Mouse (Mus musculus): ENCODE data around the gene Pigc. TPM values are rescaled to one million over a fixed set of nuclear protein-coding genes. Genes with fewer than 3 reads are reported as not detected.

The Pigc gene
- total RNA-seq, 2 experiments from 2014 or later = 20.4 to 20.5 TPM

DNA sequence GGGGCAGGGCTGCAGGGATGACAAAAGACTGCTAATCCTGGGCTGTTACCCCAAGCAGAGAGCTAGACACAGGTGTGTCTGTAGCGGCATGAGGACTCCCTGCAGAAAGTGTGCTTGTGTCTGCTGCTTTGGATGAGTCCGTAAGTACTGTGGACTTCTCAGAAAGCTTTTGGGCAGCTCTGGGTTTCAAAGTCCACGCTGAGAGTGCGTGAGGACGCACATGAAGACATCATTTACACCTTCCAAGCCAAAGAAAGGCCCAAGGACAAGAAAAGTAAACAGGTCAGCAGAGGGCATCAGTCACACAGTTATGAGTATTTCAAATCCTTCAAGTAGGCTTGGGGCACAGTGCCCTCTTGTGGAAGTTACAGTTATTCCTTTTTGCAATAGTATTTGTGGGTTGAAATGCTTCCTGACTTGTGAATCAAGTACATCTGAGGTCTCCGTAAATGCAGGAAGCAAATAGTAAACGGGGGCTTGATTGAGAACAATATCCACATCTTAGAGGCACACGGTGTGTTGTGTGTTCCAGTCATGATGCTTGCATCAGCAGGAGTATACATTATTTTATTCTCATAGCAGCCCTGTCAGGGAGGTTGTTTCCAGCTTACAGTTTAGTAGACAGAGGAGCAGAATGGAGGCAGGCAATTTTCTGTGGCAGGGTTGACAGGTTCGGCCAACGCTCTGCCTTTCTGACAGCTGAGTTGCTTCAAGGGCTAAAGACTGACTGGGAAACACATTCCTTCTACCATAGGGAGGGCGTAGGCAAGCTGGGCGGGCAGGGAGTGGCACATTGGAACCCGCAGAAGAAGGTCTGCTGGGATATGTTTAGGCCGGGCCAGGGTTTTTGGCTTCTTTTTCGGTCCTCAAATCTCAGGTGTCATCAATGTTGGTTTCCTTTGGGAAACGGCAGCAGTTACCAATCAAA lies 7.5 kb downstream of the Pigc start:
- peak; percentile 83 for DNase-seq

DNA sequence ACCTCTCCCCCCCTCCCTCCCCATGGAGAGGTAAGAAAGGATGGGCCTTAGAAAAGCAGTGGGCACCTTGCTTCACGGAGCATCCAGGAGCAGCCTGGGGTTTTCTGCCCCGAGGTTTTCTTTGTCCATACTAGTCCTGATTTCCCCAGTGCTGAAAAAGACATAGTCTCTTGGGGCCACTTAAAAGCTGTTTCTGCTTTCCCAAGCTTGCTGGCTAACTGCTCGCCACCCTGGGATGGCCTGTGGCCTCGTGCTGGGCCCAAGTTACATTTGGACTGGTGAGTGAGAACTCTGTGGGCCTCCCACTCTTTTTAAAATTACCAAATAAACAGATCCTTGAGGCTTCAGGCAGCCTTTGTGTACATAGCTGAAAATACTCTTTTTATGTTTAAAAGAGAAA lies 8.3 kb downstream of the Pigc start:
- peak; percentile 44 for DNase-seq

DNA sequence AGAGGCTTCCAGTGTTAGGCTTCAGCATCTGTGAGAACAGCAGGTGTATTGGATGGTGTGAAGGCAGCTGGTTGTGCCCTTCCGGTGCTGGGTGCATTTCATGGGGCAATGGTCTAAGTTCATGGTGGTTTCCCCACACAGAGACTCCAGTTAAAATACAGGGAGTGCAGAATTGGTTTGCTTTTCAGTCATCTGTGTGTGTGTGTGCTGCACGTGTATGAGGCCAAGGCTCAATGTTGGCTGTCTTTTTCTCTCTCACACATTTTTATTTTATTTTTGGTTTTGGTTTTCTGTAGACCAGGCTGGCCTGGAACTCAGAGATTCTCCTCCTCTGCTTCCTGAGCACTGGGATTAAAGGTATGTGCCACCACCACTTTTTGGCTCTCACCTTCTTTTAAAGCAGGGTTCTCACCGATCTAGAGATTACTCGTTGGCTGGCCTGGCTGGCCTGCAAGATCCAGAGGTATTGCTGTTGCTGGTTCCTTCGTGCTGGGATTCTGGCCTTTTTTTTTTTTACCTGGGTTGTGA lies 9.3 kb downstream of the Pigc start:
- no peak for DNase-seq

DNA sequence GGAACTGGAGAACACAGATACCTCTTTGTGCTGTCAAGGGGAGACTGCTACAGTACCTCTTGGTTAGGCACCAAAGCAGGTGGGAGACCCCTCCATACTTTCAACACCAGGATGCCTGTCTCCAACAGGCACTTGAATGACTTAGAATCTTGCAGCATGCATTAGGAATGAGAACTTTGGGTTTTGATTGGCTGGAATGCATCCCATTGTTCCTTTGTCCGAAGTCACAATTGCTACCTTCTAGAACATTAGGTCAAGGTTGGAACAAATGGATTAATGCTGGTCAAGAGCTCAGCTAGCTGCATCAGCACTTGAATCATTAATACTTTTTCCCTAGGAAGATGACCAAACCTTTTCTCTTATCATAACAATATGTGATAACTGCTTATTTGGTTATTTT lies 10.6 kb downstream of the Pigc start, which contains the start of gene 4930558K02Rik:
Gene 4930558K02Rik, minus strand, starts transcription at position 101 of the 400 bp plus-strand sequence.
- no peak for DNase-seq

DNA sequence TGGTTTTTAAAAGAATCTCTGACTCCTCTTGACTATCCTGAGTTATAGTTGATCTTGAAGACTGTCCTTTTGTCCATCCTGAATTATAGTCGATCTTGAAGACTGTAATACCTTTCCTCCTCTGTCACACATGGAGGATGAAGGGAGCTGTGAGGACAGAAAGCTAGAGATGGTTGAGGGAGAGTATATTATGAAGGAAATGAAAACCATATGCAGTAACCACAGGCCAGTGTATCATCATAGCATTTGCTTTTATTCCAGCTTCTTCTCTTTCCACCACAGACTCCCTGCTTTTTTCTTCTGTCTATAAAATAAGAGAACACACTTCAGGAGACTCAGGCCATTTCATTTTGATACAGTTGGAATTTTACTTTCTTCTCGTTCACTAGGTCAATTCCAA lies 11.1 kb downstream of the Pigc start:
- DNase-seq = no peak

DNA sequence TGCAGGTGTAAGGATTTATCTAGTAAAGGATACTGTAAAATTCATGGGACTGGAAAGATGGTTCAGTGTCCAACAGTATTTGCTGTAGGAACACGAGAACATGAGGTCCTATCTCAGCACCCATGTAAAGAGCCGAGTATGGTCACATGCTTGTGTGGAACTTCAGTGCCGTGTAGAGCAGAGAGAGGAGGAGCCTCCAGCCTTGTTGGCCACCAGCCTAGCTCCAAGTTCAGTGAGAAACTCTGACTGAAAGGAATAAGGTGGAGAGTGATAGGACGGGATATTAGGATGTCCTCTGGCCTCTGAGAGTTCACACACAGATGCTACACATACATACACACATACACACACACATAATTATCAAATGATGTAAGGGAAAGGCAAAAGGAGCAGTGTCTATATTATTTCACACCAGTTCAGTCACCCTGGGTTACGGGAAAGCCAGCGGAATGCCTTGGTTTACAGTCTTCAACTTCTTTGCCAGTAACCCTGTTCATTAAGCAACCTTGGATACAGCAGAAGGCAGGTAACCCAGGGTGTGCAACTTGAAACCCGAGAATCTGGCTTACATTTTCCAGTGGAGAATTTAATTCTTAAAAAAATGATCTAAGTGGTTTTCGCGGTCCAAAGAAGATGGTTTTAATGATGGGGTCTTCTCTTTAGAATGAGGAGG lies 11.8 kb downstream of the Pigc start:
- DNase-seq = peak; percentile 17

DNA sequence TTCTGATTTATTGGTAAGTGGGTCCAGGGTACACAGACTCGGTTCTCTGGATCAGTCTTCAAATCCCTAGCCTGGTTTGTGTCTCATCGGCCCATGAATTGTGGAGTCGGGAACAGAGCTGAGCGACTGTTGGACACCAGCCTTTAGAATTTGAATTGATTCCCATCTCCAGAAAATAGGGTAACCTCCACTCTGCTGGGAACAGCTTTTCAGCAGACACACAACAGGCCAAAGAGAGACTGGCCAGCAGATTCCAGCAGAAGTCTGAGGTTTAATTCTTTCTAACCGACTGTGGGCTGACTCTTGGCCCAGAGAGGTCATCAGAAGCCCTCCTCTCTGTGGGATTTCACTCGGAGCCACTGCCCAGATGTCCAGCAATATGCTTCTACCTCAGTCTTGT lies 14.5 kb downstream of the Pigc start:
- DNase-seq = peak; percentile 13

DNA sequence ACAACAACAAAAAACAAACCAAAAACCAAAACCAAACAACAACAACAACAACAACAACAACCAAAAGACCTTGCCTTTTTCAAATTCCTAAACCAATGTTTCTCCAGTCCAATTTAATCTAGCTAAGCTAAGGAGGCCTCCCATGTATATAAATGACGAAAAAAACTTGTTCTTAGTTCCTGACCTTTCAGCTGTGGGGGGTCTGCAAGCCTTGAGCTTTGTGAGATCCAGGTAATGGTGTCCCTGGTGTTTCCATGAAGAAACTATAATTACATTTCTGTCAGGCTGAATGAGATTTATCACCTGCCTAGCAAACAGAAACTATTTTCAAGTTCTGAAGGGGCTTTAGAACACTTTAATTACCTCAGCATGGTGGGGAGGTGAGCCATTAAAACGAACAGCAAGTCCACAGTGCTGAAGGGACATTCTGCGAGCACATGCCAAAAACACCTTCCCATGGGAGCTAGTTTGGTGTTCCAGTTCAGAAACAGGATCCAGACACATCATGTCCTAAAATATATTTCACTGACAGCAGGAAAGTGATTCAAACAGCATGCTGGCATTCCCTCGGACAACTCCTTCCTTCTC lies 15.1 kb downstream of the Pigc start:
- peak; percentile 48 for DNase-seq

DNA sequence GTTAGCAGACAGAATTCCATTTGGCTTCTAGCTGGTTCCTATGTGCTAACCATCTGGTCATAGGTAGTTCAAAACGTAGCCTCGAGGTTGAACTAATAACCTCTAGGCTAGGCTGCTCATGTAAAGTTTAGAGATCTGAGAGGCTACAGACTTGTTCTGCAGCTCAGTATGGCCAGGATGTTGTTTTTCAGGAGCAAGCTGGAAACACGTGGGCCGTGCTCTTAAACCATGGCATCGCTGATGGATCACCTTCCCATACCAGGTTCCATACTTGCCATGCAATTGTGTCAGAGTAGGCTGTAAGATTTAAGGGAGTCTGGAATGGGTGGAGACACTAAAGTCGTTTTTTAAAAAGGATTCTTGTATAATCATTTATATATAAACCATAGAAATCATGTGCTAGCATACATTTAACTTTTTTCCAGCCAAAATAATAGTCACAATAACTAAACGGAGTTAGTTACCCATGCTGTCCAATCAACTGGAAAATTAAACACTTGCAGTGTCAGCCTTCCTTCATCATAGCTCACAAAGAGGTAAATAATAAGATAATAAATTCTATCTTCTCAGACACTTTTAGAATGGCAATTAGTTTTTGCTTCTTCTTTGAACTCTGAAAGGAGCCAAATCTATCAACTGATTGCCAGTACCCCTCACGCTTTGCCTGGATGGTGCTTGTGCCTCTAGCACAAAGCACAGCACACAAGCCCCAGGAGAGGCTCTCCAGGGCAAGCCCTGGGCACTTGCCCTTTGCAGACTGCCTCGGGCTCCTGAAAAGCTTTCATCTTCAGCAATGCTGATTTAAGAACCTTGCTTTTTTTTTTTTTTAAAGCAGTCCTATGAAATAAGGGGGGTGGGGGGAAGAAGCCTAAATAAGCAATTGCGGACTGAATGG lies 21.9 kb downstream of the Pigc start:
- no peak for DNase-seq

DNA sequence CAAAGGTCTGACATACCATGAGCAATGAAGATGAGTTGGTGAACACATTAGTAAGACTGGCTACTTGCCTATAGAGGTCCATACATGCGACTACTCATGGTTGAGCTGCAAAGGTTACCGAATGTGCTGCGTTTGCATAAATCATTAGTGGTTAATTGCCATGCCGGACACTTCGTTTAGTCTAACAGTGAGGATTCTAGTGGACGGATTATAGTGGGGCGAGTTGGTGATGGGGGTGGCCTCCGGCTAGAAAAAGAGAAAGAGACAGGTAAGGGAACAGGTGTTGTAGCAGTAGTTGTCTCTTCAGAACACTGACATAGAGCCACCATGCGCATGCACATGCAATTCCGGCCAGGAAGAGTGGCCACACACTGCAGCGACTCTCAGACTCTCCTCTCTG lies 22.9 kb downstream of the Pigc start:
- no peak for DNase-seq

DNA sequence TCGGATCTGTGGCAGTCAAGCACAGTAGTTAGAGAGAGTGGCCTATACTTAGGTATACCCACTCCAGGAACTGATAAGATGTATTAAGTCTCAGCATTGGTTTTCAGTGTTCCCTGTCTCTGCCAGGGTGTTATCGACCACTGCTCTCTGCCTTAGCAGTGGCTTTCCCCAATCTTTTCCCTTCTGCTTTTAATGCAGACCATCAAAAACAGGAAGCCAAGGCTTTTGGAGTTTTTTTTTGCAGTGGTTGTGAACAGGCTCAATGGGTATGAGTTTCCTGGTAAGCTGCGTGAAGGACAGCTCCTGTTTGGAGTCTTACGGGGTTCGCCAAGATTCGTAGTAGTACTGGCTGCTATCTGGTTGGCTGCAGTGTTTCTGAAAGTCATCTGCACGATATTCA lies 23.4 kb downstream of the Pigc start:
- no peak for DNase-seq

DNA sequence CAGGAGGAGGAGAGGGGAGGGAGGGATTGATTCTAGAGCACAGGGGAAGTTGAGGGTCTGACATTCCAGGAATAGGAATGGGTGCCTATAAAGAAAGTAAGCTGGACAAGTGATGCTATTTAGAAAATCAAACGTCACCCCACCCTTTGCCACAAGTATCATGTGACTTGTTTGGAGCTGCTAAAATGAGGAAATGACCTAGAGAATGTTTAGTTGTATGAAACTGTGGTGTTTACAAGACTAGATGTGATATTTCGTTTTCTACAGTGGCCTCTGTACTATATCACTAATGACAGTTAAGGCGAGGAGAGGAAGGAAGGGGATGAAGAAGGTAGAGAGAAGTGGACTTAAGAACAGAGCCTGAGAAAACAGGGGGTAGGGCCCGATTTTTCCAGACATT lies 29.8 kb downstream of the Pigc start:
- DNase-seq = no peak

DNA sequence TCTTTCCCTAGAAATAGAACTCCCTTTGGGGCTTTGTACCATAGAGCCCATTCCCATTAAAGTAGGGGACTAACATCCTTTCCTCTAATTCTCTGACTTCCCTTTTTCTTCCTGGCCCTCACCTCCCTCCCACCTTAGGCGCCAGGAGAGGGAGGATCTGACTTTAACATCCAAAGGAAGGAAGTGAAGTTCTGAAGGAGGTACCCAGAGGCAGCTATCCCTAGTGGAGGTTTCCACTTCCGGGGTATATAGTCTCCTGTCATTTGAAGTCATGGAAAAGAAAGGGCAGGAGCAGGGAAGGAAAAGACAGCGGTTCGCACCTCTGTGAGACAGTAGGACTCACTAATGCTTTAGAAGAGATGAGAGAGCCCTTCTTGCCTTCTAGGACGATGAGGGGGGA lies 30.4 kb downstream of the Pigc start:
- DNase-seq = no peak

DNA sequence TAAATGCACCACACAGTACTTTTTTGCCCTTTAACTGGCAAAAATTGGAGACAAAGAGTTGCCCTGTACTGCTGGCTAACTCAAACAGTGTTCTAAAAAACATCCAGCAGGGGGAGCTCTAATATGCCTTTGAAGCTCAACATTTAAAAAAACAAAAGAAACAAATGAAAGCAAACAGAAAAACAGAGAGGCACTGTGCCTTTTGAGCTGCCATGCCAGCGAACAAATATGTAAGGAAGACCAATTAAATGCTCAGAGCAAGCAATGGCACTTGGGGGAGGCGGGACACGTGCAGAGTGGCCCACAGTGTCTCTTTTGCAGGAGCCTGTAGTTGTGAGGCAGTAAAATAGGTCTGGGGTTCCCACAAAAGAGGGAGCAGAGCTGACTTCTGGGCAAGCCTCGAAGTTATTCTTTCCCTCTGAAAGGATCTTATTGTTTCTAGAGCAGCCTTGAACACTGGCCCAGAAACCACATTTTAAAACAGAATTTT lies 30.9 kb downstream of the Pigc start:
- DNase-seq = peak; percentile 56

DNA sequence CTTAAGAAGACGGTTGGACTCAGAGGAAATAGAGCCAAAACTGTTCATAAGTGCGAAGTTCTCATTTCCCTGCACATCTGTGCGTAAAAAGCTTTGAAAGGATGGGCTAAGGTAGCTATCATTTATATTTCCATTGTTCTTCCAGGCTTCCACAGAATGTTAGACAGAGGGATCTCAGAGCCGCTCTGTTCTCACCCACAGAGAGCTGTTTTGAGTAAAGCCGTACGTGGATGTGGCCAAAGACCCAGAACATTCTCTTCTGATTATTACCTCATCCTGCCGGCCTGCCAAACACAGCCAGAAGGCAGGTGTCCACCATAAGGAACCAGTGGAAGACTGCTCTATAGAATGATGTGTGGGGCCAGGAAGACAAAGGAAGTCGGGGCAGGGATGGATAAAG lies 32.3 kb downstream of the Pigc start:
- no peak for DNase-seq

DNA sequence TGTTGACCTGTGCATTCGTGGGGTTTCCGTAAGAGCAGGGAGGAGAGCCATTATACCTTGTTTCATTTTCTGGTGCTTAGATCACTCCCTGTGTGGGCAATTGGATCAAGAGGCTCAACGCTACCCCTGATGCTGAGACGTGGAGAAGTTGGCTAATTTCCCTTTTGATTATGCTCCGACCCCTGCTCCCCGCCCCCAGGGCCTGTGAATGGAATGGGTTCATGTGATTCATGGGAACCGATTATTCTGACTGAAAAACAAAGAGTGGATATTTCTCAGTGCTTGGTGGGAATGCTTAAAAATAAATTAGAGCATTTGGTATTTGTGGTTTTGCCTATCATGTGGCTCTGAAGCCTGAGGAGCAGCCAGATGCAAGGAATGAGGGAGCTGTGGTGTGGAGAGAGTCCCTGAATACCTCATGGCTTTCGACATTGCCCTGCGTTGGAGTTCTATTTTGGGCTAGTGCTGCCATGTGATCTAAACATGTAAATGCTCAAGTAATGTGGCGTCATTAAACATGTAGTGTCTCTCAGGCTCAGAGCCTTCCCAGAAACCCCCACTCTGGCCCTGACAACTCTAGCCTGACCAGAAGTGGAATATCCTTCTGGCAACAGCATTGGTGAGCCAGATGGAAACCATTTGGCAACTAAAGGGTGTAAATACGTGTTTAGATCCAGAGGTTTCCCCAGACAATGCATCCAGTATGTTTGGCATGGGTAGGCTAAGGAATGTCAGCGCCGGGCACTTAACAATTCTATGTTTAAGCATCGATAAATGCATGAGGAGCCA lies 34.9 kb downstream of the Pigc start:
- no peak for DNase-seq

DNA sequence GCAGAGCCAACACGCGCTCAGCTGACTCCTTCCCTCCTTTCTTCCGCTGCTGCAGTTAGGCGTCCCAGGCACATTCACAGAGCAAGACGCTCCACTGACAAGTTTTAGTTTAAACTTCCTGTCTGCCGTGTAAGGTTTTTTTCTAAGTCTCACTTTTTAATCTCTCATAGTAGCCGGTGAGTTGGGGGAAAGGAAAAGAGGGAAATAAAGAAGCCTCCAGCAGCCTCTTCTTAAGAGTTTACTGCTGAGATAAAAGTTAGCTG lies 35.5 kb downstream of the Pigc start:
- DNase-seq = no peak

DNA sequence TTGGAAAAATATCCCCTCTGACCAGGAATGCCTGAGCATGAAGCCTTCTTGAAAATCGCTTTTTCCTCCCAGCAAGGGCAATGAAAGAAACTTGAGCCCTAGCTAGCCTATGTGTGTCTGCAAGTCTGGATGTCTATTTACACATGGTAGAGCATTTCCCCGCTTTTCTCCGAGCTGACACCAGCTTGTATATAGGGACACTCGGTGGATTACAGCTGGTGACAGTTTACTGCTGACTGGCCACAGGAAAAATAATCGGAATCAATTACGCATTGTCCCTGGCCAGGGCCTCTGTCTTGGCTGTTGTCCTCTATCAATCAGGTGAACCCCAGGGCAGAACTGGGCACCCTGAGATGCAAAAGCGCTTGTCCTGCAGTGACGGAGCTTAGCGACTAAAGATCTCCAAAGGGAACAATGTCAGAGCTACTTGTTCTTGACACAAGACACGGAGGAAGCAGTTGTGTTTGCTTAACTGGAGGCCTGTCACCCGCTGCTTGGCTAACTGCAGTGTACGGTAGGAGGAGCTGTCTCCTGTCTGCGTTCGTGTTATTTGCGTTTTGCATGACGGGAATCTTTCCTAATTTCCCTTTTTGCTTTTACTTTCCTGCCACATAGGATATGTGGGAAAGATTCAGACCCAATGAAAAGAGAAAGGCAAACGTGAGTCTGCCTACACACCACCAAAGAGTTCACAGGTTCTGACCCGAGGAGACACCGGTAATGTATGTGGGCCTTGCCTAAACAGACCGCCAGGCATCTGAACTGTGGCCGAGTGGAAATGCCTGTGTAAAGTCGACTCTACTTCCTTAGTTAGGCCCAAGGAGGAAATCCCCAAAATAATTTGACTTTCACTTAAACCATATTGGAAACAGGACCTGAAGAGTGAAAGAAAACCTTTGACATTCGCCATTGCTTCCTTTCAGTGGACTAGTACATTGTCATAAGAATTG lies 36.1 kb downstream of the Pigc start:
- peak; percentile 51 for DNase-seq

DNA sequence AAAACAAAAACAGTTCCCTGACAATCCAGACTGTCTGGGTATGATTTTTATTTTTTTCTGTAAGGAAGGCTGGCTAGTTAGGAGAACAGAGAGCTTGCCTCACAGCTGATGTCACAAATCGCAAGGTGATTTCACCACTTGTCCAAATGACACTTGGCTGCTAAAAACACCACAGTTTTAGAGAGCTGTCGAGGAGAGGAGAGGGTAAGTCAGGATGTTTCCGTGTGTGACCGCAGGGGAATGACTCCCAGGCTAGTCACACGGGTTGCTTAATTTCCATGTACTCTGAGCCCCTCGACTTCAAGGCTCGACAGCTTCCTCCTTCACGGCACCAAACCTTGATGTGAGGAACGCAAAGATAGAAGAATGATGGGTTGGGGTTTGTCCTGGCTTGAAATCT lies 37.1 kb downstream of the Pigc start:
- DNase-seq = no peak

DNA sequence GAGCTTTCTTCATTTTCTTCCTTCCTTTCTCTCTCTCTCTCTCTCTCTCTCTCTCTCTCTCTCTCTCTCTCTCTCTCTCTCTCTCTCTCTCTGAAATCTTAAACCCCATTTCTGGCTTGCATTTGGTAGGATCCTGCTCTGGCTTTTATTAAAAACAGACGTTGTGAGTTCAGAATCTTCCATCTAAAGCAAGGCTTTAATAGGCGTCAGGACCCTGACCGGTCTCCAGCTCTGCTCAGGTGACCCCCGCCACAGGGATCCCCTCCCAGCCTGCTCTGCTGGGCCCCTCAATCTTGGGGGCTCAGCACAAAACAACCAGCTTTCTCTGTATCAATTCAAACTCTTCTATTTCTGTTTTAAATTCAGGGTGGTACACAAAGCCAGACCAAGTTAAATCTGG lies 39.2 kb downstream of the Pigc start:
- DNase-seq = no peak
